Mouse (Mus musculus) retina, embryonic 14.5 days (tissue): ENCODE measurements around the gene Rasa3.

Experiments
- DNase-seq: peaks from one replicate; pipeline ENCODE4 v3.0.0-alpha.2; 2015; ENCODE audit warnings: low spot score

The Rasa3 gene

GRCm38 (mm10) chr8:13685674-13686314 is 8.4 kb upstream of the Rasa3 start:
- DNase-seq: no peak

DNA sequence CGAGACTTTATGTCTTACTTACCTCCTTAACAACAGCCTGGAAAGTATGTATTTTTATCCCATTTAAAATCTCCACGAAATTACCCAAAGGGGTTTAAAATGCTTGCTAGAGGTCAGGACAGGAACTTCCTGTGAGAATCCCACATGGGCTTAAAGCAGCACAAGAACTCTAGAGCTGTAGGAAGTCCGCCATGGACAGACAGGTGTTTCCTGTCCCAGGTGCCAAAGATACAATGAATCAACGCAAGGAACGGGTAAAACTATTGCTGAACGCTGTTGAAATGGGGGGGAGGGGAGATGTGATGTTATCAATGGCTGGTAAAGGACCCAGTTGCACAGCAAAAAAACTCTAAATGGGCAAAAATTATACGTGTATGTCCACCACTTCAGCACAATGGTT is 6.7 kb upstream of the Rasa3 start:
- no peak for DNase-seq

GRCm38 (mm10) chr8:13678182-13678581 is 779 bp upstream of the Rasa3 start:
- DNase-seq: no peak

DNA sequence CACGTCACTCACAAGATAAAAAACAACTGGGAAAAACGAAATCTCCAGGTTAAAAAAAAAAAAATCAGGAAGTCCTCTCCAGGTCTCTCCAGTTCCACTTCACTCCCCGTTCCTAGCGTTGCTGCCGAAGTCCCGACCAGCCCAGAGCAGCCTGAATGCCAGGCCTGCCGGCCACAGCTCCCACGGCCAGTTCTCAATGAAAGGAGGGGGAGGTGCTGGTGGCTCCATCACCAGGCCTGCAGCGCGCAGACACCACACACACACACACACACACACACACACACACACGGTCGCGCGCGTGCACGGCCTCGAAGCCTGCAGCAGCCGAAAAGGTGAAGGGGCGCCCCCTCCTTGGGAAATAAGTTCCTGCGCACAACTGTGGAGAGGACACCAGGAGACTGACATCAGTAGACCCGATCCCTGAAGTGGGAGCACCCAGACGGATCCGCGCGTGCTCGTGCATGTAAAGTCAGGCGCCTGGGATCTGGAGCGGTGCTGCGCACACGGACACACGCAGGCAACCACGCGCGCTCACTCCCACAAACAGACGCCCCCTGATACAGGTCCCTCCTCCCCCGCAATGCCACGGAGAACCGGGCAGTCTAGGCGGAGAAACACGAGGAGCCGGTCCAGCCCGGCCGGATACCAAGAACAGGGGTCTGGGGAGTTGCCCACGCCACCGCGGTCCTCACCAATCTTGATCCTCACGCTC is 546 bp downstream of the Rasa3 start:
- DNase-seq: peak; percentile 76

- DNase-seq: peak; percentile 74
These were observed 1.1 kb downstream of the Rasa3 start for GRCm38 (mm10) chr8:13676302-13676700.

DNA sequence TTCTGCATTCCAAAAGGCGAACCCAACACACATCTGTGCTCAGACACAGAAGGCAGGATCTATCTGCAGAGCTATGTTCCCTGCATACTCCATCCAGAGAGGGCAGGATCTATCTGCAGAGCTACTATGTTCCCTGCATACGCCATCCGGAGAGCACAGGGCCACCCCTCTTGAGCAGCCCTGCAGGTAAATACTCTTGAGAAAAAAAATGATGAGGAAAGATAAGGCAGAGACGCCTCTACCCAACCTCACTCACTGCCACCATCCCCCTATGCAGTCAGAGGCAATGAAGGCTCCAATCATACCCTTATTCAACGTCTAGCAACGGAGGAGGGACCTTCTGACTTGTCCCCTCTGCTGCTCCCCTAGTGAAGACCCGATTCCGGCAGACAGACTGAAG is 1.9 kb downstream of the Rasa3 start:
- no peak for DNase-seq

DNA sequence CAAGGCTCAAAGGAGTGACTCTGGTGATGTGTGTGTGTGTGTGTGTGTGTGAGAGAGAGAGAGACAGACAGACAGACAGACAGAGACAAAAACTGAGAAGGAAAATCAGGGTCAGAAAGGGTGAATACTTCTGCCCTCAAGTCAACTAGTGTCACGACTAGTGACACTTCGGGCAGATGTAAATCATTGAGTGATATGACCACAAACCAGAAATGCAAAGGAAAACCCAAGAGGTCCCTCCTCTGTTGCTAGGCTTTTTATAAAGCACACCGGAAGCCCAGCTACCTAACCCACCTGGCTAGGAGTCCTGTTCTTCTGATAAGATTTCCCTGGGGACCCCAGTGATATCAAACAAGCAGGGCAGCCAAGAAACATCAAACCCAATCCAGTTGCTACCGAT is 2.3 kb downstream of the Rasa3 start:
- DNase-seq: no peak

GRCm38 (mm10) chr8:13674294-13675010 is 3.0 kb downstream of the Rasa3 start:
- no peak for DNase-seq

DNA sequence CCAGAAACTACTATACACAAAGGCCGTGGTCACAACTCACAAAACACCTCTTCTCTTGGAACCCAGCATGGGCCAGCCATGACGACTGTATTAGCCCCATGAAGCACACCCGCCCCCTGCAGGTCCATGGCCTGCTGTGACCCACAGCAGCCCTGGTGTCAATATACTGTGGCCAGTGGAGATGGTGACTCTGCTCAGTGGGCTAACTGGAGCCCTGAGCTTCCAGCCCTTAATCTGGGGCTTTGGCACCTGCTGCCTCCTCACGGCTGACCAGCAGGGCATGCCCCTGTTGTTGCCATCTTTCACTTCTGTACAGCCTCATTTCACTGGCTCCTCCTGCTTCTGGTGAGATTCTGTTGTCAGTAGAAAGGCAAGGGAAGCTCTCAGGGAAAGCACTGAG is 4.2 kb downstream of the Rasa3 start:
- no peak for DNase-seq

GRCm38 (mm10) chr8:13671246-13672003 is 6.0 kb downstream of the Rasa3 start:
- DNase-seq: no peak

- no peak for DNase-seq
These were observed 7.4 kb downstream of the Rasa3 start for GRCm38 (mm10) chr8:13670011-13670471.

DNA sequence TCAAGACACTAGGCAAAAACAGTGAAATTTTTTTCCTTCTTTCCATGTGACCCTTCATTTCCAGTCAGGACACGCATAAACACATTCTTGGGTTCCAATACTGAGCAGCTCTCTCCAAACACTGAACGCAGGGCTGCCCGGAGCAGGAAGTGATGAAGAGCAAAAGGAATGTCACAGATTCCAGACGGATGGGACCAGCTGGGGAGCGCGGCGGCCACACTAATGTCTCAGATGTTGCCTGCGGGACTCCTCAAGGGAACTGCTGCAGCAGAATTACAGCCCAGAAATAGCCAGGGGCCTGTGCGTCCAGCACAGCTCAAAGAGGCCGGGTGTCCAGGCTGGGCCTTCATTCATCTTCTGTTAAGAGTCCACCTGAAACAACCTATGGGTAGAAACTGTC is 9.0 kb downstream of the Rasa3 start:
- DNase-seq: no peak

DNA sequence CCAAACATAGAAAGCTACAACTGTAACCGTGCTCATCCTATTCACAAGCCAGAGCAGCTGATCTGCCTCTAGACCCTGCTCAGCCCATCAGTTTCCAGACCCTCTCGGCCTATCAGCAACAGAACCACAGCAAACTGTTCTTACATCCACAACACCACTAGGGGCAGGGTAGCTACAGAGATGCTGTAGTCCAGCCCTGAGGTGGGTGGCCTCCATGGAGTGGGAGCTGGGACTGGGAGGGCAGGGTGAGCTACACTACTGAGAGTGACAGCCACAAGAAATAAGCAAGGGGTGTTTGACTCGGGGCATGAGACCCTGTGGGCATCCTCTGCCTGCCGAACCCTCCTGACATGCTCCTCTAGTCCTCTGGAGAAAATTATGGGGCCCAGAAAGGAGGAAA is 9.5 kb downstream of the Rasa3 start:
- no peak for DNase-seq

DNA sequence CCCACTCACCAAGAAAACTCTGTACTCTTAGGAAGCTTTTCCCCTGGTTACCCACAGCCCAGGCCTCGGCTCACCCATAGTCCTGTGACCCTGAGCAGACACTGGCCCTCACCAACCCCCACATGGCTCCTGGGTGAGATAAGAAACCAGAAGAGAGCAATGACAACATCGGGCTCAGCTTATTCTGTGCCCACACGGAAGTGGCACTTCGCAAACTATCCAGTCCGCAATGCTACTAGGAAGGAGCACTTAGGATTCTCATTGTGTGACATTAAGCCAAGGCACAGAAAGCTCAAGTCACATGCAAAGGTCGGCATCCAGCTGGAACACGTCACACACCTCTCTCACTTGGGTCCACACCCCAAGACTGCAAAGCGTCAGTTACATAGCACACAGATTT is 11.5 kb downstream of the Rasa3 start:
- no peak for DNase-seq

DNA sequence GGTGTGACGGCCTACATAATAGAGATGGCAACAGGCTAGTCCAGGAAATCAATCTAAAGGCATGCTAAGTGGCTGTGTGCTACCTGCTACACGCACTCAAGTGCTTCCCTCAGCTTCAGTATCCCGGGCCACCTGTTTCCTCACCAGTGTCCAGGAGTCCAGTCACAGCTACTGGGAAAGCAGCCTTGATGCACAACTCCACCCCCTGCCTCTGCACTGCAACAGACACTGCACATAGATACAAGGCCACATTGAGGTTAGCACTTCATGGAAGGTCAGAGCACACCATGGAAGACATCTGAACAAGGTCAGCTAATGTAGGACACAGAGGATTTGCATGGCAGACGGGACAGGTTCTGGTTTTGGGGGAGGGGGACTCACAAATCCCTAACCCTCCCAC is 11.9 kb downstream of the Rasa3 start:
- no peak for DNase-seq

DNA sequence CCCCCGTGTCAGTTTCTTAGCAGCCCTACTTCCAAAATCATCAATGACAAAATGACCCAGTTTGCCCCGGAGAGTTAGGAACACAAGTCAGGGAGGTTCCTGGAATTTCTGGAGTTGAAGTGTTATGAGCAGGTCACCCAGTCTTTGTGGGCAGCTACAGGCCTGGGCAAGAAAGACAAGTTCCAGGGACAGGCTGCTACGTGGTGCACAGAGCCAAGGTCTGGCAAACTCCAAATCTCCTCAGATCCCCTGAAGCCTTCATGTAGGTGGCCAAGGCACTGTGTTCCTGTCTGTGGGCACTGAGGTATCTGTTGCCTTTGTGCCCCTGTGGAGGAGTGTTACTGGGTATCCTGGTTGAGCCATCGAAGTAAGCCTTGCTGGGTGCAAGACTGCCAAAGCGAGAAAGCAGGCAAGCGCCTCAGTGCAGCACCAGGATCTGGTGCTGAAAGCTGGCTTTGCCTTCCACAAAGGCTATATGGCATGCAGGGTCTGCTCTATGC is 12.6 kb downstream of the Rasa3 start:
- DNase-seq: no peak

GRCm38 (mm10) chr8:13660323-13660722 is 17.1 kb downstream of the Rasa3 start:
- no peak for DNase-seq

GRCm38 (mm10) chr8:13657479-13657878 is 19.9 kb downstream of the Rasa3 start:
- DNase-seq: no peak

DNA sequence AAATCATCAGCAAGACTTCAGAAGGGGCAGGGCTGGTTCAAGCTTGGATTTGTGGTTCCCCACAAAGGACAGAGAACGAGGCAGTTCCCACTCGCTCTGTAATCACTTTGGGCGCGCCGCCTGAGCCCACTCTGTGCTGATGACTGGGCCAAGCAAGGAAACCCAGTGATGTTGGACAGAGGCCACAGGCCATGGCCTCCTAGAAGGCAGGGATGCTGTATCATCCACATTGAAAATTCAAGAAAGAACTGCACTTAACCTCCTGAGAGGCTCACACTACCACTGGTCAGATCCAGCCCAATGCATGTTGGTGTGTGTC is 22.4 kb downstream of the Rasa3 start:
- DNase-seq: no peak

- no peak for DNase-seq
These were observed 22.9 kb downstream of the Rasa3 start for GRCm38 (mm10) chr8:13654350-13655032.

- DNase-seq: no peak
These were observed 26.7 kb downstream of the Rasa3 start for GRCm38 (mm10) chr8:13650541-13651191.
